Mouse (Mus musculus): ENCODE results near the gene Tm2d3.

DNA sequence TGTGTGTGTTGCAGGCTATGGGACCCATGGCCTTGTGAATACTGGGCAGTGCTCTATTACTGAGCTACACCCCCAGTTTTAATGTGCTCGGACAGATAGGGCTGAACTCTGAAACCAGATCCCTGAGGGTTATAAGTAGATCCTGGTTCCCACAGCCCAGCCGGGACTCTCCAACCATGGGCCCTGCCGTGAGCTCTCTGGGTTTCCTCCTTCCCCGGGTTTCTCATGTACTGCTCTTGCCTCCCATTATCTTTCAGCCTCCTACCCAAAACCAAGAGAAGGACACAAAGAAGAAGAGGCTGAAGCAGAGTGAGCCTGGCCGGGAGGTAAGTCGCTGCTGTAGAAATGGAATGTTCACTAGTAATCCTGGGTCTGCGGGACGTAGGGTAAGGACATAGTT is 45.0 kb upstream of the Tm2d3 start:
- TF ChIP-seq CTCF (IDR thresholded peaks at IDR 0.05; ENCODE audit: insufficient read depth, low read depth, low read length): no peak
- TF ChIP-seq POLR2A (IDR thresholded peaks at IDR 0.05; ENCODE audit: insufficient read depth, low read depth, low read length): no peak

All from olfactory bulb, adult 2 months (tissue).